Mouse (Mus musculus): ENCODE data around the gene Fig4.

- TF ChIP-seq CTCF (IDR thresholded peaks at IDR 0.05; ENCODE audit: borderline replicate concordance, control insufficient read depth, extremely low read depth, insufficient read depth, low read length, poor library complexity) = no peak
- TF ChIP-seq POLR2A (IDR thresholded peaks at IDR 0.05; ENCODE audit: control insufficient read depth, extremely low read depth, insufficient read depth, low read length, poor library complexity) = no peak
These were observed 61.4 kb downstream of the Fig4 start for GRCm38 (mm10) chr10:41241558-41242242.
